Mouse (Mus musculus) liver, embryonic 16.5 days (tissue): ENCODE data around the gene Hcfc1r1. TPM values are rescaled to one million over a fixed set of nuclear protein-coding genes. Genes with fewer than 3 reads are reported as not detected.

Experiments used
- ATAC-seq: fragments of 200-750 bp; cut with Nextera tagmentation; 2 replicates; pipeline ENCODE4 v1.8.0; 2017; ENCODE audit warnings: low read depth, mild to moderate bottlenecking, moderate number of reproducible peaks, moderate library complexity
- H3K27ac ChIP-seq: fragments of 300-500 bp; sonication (generic); 2 replicates; pipeline ENCODE4 v1.5.1; 2014; ENCODE audit warnings: mild to moderate bottlenecking, low read length
- H3K27me3 ChIP-seq: fragments of 300-500 bp; sonication (generic); 2 replicates; pipeline ENCODE4 v1.6.1; 2014; ENCODE audit warnings: low read depth, low read length, mixed read lengths; ENCODE audit not compliant: control insufficient read depth, insufficient read depth
- H3K36me3 ChIP-seq: fragments of 300-500 bp; sonication (generic); 2 replicates; pipeline ENCODE4 v1.6.1; 2014; ENCODE audit warnings: mild to moderate bottlenecking; ENCODE audit not compliant: control insufficient read depth, insufficient read depth
- H3K4me1 ChIP-seq: fragments of 300-500 bp; sonication (generic); 2 replicates; pipeline ENCODE4 v1.6.1; 2014; ENCODE audit warnings: low read depth, low read length, mixed read lengths; ENCODE audit not compliant: control insufficient read depth
- H3K4me2 ChIP-seq: fragments of 300-500 bp; sonication (generic); 2 replicates; pipeline ENCODE4 v1.6.1; 2014; ENCODE audit warnings: low read depth, low read length, mixed read lengths
- H3K4me3 ChIP-seq: fragments of 300-500 bp; sonication (generic); 2 replicates; pipeline ENCODE4 v1.5.1; 2014; ENCODE audit warnings: low read depth, mild to moderate bottlenecking, low read length
- H3K9ac ChIP-seq: fragments of 300-500 bp; sonication (generic); 2 replicates; pipeline ENCODE4 v1.6.1; 2014; ENCODE audit warnings: low read depth, low read length
- H3K9me3 ChIP-seq: fragments of 300-500 bp; sonication (generic); replicated peaks from 2 replicates; pipeline ENCODE4 v1.6.1; 2016; ENCODE audit warnings: low read length; ENCODE audit not compliant: control insufficient read depth
- WGBS: fragments of 180-500 bp; shearing (Covaris S2); extraction: QIAGEN DNeasy Blood & Tissue Kit; methylation state at CpG from one replicate; pipeline ENCODE4 v1.1.7; 2014; ENCODE audit not compliant: insufficient replicate concordance; 5-methylcytosine and 5-hydroxymethylcytosine counted together
- polyA plus RNA-seq: library from polyadenylated mRNA; unstranded; fragments of >200 nt; fragmentation: Nextera tagmentation; extraction: Ambion mirVana; gene quantifications from 2 replicates; pipeline ENCODE4 v1.2.1, GENCODE M21; 2015

Hcfc1r1 gene
- polyA plus RNA-seq, 1 experiment from 2014 or later: 23.2 TPM

DNA sequence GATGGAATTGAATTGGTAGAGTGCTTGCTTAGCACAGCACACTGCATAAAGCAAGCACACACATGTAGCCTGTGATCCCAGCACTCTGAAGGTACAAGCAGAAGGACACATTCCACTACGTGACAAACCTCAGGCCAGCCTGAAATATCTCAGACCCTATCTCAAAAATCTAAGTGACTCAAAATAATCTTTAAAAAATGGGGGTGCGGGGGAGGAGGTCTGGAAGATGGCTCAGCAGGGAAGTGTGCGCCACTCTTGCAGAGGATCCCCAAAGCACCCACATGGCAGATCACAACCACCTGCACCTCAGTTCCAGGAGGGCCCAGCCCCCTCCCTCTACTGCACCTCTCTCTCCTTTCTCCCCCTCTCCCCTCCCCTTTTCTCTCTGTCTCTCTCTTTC lies 1.9 kb upstream of the Hcfc1r1 start:
- Histone ChIP-seq H3K9ac (no peak overlapping the region), H3K4me3 (no peak overlapping the region), H3K36me3 (peaks cover 7% of the 10 kb centered on the region), H3K27ac (no peak overlapping the region), H3K9me3 (no peaks in the 10 kb centered on the region), H3K4me2 (no peak overlapping the region), H3K27me3 (peaks cover 11% of the 10 kb centered on the region), H3K4me1 (peaks cover 16% of the 10 kb centered on the region)
- WGBS: 69% methylated on average over 3 of the region's 3 CpGs
- no peak for ATAC-seq

DNA sequence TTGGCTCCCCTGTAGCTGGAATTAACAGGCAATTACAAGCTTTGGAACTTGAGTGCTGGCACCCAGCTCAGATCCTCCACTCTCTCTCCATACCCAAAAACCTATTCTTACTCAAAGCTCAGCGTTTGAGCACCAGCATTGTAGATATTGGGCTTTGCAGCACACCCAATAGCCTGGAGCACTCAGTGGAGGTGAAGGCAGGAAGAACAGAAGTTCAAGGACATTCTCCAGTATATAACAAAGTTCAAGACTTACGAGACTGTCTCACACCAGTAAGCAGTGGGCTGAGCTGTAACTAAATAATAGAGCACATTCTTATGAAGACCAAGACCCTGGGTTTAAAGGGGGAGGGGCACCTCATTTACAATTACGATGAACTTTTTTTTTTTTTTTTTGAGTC lies 635 bp upstream of the Hcfc1r1 start:
- Histone ChIP-seq H3K4me1 (peaks cover 22% of the 10 kb centered on the region), H3K36me3 (peaks cover 7% of the 10 kb centered on the region), H3K9ac (no peak overlapping the region; the same call in 1 of the 2 replicates), H3K9me3 (no peaks in the 10 kb centered on the region), H3K4me2 (peak overlapping the region; percentile 83), H3K27me3 (peaks cover 24% of the 10 kb centered on the region), H3K27ac (no peak overlapping the region), H3K4me3 (peak overlapping the region; percentile 74)
- no peak for ATAC-seq
- 44% methylated on average over 3 of the region's 3 CpGs for WGBS

DNA sequence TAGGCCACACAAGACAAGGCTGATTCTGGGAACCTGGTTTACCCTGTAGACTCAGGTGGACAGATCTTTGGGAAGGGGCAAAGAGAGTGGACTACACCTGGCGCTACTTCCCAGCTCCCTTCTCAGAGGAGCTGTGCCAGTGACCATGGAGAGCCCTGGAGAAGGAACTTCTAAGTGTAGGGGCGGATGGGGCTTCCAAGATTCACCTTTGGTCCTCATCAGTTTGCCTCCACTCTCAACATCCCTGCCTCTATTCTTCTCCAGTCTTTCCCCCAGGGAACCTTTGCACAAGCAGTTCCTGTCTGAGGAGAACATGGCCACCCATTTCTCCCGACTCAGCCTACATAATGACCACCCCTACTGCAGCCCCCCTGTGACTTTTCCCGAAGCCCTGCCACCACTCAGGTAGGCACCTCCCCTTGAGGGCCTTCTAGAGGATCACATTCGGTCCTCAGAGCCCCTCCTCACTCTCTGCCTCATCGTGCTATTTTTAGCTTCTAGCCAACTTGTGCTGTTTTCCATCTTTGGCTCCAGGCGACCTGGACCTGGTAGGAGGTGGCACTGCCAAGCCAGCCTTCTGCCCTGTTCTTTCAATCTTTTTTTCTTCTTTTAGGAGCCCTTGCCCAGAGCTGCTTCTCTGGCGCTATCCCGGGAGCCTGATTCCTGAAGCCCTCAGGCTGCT lies 1.0 kb downstream of the Hcfc1r1 start:
- ATAC-seq: no peak

DNA sequence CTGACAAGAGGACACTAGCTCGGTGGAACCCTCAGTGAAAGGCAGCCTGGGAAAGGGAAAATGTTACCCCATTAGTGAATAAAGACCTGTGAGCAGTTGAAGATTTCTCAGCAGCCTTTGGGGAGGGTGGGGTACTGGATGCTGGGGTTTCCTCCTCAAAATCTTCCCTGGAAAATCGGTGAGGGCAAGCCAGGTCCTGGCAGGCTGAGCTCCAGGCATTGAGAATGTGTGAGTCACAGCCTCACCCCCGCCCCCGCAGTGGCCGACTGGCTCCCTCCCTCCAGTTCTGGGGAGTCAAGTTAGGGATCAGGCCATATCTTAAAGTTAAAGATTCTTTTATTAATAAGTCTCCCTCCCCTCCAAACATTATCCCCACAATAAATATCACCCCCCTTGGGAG lies 1.7 kb downstream of the Hcfc1r1 start:
- H3K27ac ChIP-seq: no peak overlapping the region
- H3K36me3 ChIP-seq: no peaks in the 10 kb centered on the region
- H3K4me1 ChIP-seq: peaks cover 25% of the 10 kb centered on the region
- no peak overlapping the region for H3K4me3 ChIP-seq
- WGBS: 46% methylated on average over 5 of the region's 5 CpGs
- no peak overlapping the region for H3K4me2 ChIP-seq
- H3K27me3 ChIP-seq: peaks cover 47% of the 10 kb centered on the region
- no peak for ATAC-seq
- no peaks in the 10 kb centered on the region for H3K9me3 ChIP-seq
- no peak overlapping the region for H3K9ac ChIP-seq

More for the DNA sequence above, 1.0 kb downstream of the Hcfc1r1 start:
- peak overlapping the region; percentile 46; the same call in 1 of the 2 replicates for H3K27ac ChIP-seq
- peak overlapping the region; percentile 74 for H3K4me3 ChIP-seq
- H3K27me3 ChIP-seq: peaks cover 40% of the 10 kb centered on the region
- H3K4me2 ChIP-seq: peak overlapping the region; percentile 83
- H3K4me1 ChIP-seq: peaks cover 25% of the 10 kb centered on the region
- no peaks in the 10 kb centered on the region; the same call in none of the 2 replicates for H3K36me3 ChIP-seq
- WGBS: 33% methylated on average over 9 of the region's 9 CpGs
- no peaks in the 10 kb centered on the region for H3K9me3 ChIP-seq
- H3K9ac ChIP-seq: peak overlapping the region; percentile 71

DNA sequence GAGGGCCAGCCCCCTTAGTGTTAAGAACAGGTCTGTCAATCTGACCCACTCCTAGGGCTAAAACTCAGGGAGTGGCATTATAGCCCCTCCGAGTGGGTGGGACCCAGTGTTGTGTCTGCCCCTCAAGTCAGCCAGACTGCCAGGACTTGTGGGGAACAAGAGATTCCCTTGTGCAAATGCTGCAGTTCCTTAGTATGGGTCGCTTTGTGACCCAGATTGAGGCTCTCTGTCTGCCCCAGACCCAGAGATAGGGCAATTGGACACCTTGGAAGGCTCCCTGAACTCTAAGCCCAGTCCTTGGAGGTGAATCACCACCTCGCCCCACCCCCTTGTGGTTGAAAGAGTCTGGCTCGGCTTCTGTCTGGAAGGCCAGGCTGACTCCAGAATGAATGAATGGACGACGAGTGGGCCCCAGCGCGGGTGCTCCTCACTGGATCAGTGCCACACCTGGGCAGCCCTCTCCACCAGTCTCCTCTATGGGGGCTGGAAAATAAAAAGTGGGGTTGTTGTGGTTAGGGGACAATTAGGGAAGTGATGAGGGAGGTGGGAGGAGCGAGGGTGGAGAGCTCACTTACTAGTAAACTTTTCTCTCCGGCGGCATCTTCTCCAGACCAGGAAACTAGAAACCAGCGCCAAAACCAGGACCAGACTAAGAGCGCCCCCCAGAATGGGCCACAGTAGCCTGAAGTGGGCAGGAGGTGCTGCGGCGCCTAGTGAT lies 2.3 kb downstream of the Hcfc1r1 start:
- H3K4me3 ChIP-seq: peak overlapping the region; percentile 61
- WGBS: 10% methylated on average over 15 of the region's 15 CpGs
- H3K9ac ChIP-seq: no peak overlapping the region
- peak overlapping the region; percentile 88 for H3K4me2 ChIP-seq
- no peaks in the 10 kb centered on the region for H3K36me3 ChIP-seq
- peaks cover 25% of the 10 kb centered on the region for H3K4me1 ChIP-seq
- H3K27me3 ChIP-seq: peaks cover 53% of the 10 kb centered on the region
- no peaks in the 10 kb centered on the region for H3K9me3 ChIP-seq
- no peak for ATAC-seq
- H3K27ac ChIP-seq: no peak overlapping the region

DNA sequence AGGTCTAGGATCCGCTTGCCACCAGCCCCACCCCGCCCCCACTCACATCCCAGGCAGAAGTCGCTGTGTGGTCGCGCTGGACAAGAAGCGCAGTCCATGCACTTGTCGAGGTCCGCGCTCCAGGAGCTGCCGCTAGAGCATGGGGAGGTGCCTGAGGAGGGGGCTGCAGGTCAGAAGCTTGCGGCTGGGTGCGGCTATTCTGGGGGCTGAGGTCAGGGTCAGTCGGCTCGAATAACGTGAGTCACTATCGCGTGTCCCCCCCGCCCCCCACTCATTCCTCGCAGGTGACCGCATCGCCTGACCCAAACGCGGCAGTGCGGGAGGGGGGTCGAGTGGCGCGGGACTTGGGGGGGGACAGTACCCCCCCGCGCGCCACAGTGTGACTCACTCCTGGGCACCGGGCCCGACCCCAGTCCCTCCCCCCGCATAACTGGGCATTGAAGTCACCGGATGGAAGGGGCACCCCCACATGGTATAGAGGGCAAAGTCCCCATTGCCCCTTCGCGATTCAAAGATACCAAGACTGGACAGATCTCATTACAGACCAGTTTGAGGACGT lies 3.2 kb downstream of the Hcfc1r1 start:
- Histone ChIP-seq H3K4me3 (peak overlapping the region; percentile 61), H3K4me1 (peaks cover 25% of the 10 kb centered on the region), H3K36me3 (no peaks in the 10 kb centered on the region), H3K4me2 (peak overlapping the region; percentile 88), H3K9me3 (no peaks in the 10 kb centered on the region), H3K9ac (peak overlapping the region; percentile 24; the same call in 1 of the 2 replicates), H3K27me3 (peaks cover 62% of the 10 kb centered on the region), H3K27ac (no peak overlapping the region)
- no peak for ATAC-seq
- WGBS: 1% methylated on average over 37 of the region's 37 CpGs

DNA sequence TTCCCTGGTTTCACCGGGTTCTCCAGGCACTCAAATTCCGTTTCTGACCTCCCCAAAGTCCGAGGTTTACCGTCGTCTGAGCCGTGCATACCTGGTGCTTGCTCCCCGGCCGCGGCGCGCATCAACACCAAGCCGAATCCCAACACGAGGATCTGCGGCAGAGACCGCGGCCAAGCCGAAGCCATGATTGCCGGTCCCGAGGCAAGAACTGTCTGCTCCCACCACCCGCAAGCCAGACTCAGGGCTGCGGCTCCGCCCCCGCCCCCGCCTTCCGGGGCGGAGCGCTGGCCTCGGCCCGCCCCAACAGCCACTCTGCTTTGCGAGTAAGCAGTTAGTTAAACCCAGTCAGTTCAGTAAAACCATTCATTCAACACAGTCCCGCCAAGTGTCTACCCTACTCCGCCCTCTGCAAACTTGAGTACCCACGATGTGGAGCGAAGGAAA lies 3.9 kb downstream of the Hcfc1r1 start, which contains the start of gene Tnfrsf12a:
TSS of gene Tnfrsf12a (minus strand) at position 233 of the 444 bp plus-strand sequence.
- Histone ChIP-seq H3K9ac (peak within 1 kb of the TSS; percentile 45), H3K4me1 (peaks cover 25% of the 10 kb centered on the region), H3K27me3 (peaks cover 69% of the 10 kb centered on the region), H3K27ac (no peak within 1 kb of the TSS), H3K4me3 (peak within 1 kb of the TSS; percentile 61), H3K9me3 (no peaks in the 10 kb centered on the region), H3K4me2 (peak within 1 kb of the TSS; percentile 88), H3K36me3 (no peaks in the 10 kb centered on the region)
- peak; percentile 37 for ATAC-seq
- under 1% methylated on average over 34 of the region's 34 CpGs for WGBS

DNA sequence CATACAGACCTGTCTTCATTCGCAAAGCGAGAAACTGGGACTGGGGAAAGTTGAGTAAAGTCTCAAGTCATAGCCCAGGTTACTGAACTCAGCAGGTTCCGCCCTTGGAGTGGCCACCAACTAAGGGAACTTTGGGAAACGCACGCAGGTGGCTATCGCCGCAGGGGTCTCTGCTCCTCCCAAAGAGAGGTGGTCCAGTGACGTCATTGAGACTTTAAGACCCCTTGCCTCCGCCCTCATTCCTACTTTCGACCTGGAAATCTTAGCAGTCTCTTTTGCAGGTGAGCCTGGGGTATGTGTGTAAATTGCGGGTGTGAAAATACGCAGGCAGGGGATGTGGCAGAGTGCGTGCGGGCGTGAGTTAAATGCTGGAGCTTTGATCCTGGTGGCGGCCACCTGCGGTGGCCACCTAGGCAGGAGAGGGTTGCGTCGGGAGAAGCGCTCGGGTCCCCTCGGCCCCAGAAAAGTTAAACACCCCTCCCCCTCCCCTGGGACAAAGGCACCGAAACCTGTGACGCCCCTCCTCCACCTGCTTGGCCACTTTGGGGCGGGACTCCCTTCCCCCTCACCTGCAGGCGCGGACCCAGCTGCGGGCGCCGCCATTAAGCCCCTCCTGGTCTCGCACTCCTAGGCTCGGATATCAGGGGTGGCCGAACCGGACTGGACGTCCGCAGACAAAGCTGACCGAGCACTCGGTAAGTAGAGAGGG lies 5.9 kb downstream of the Hcfc1r1 start, which contains the start of gene Cldn6:
TSS of gene Cldn6 (plus strand) at position 123 of the 709 bp plus-strand sequence.
- peaks cover 19% of the 10 kb centered on the region for H3K4me1 ChIP-seq
- no peak within 1 kb of the TSS for H3K9ac ChIP-seq
- ATAC-seq: no peak
- H3K4me2 ChIP-seq: peak within 1 kb of the TSS; percentile 30; the same call in 1 of the 2 replicates
- peak within 1 kb of the TSS; percentile 17 for H3K4me3 ChIP-seq
- WGBS: 6% methylated on average over 32 of the region's 38 CpGs
- H3K27ac ChIP-seq: no peak within 1 kb of the TSS
- no peaks in the 10 kb centered on the region for H3K36me3 ChIP-seq
- H3K27me3 ChIP-seq: peaks cover 89% of the 10 kb centered on the region
- H3K9me3 ChIP-seq: no peaks in the 10 kb centered on the region
